Mouse (Mus musculus): Measurements from ENCODE around the gene Ugt1a1. TPM values are rescaled to one million over a fixed set of nuclear protein-coding genes. Genes with fewer than 3 reads are reported as not detected.
A peak's percentile ranks its signal among the peaks of the same experiment; 100 is the strongest.

The Ugt1a1 gene
- polyA plus RNA-seq, 1 experiment from 2014 or later: not detected

- H3K27ac ChIP-seq (ENCODE audit: low read depth, low read length): no peak overlapping the region
- H3K4me3 ChIP-seq (ENCODE audit: low read length): no peak overlapping the region
- H3K9me3 ChIP-seq (ENCODE audit: control insufficient read depth, low read length): peaks cover 98% of the 10 kb centered on the region
- H3K9ac ChIP-seq (ENCODE audit: low read depth, low read length): no peak overlapping the region
- H3K4me2 ChIP-seq (ENCODE audit: low read length): no peak overlapping the region
- no peaks in the 10 kb centered on the region for H3K36me3 ChIP-seq (ENCODE audit: control insufficient read depth, insufficient read depth, low read length)
- H3K27me3 ChIP-seq (replicated peaks; ENCODE audit: control insufficient read depth, insufficient read depth, low read length): no peaks in the 10 kb centered on the region
- ATAC-seq: no peak
- WGBS: 79% methylated on average over 6 of the region's 6 CpGs
- H3K4me1 ChIP-seq (ENCODE audit: control insufficient read depth, insufficient read depth, low read depth, low read length): no peaks in the 10 kb centered on the region
Measured at GRCm38 (mm10) chr1:88230981-88231802, 19.4 kb downstream of the Ugt1a1 start.

GRCm38 (mm10) chr1:88231803-88232499 is 20.2 kb downstream of the Ugt1a1 start:
- no peak overlapping the region for H3K27ac ChIP-seq (ENCODE audit: low read depth, low read length)
- WGBS: 71% methylated on average over 7 of the region's 7 CpGs
- no peaks in the 10 kb centered on the region for H3K27me3 ChIP-seq (replicated peaks; ENCODE audit: control insufficient read depth, insufficient read depth, low read length)
- H3K9ac ChIP-seq (ENCODE audit: low read depth, low read length): no peak overlapping the region
- H3K4me2 ChIP-seq (ENCODE audit: low read length): no peak overlapping the region
- no peak for ATAC-seq
- no peak overlapping the region for H3K4me3 ChIP-seq (ENCODE audit: low read length)
- H3K4me1 ChIP-seq (ENCODE audit: control insufficient read depth, insufficient read depth, low read depth, low read length): no peaks in the 10 kb centered on the region
- peaks cover 96% of the 10 kb centered on the region for H3K9me3 ChIP-seq (ENCODE audit: control insufficient read depth, low read length)
- no peaks in the 10 kb centered on the region for H3K36me3 ChIP-seq (ENCODE audit: control insufficient read depth, insufficient read depth, low read length)

GRCm38 (mm10) chr1:88232664-88233380 is 21.1 kb downstream of the Ugt1a1 start:
- H3K27me3 ChIP-seq (replicated peaks; ENCODE audit: control insufficient read depth, insufficient read depth, low read length): no peaks in the 10 kb centered on the region
- no peak overlapping the region for H3K4me2 ChIP-seq (ENCODE audit: low read length)
- no peaks in the 10 kb centered on the region for H3K36me3 ChIP-seq (ENCODE audit: control insufficient read depth, insufficient read depth, low read length)
- WGBS: 53% methylated on average over 3 of the region's 3 CpGs
- no peak overlapping the region for H3K9ac ChIP-seq (ENCODE audit: low read depth, low read length)
- H3K27ac ChIP-seq (ENCODE audit: low read depth, low read length): no peak overlapping the region
- H3K9me3 ChIP-seq (ENCODE audit: control insufficient read depth, low read length): peaks cover 97% of the 10 kb centered on the region
- no peak overlapping the region for H3K4me3 ChIP-seq (ENCODE audit: low read length)
- no peak for ATAC-seq
- H3K4me1 ChIP-seq (ENCODE audit: control insufficient read depth, insufficient read depth, low read depth, low read length): no peaks in the 10 kb centered on the region

- no peak for ATAC-seq
Measured at GRCm38 (mm10) chr1:88233421-88234247, 21.9 kb downstream of the Ugt1a1 start.

GRCm38 (mm10) chr1:88234248-88234610 is 22.5 kb downstream of the Ugt1a1 start:
- no peak overlapping the region for H3K4me3 ChIP-seq (ENCODE audit: low read length)
- H3K9me3 ChIP-seq (ENCODE audit: control insufficient read depth, low read length): peaks cover 97% of the 10 kb centered on the region
- ATAC-seq: no peak
- H3K27me3 ChIP-seq (replicated peaks; ENCODE audit: control insufficient read depth, insufficient read depth, low read length): no peaks in the 10 kb centered on the region
- no peak overlapping the region for H3K9ac ChIP-seq (ENCODE audit: low read depth, low read length)
- H3K4me2 ChIP-seq (ENCODE audit: low read length): no peak overlapping the region
- WGBS: 65% methylated on average over 4 of the region's 4 CpGs
- H3K27ac ChIP-seq (ENCODE audit: low read depth, low read length): no peak overlapping the region
- H3K36me3 ChIP-seq (ENCODE audit: control insufficient read depth, insufficient read depth, low read length): no peaks in the 10 kb centered on the region
- H3K4me1 ChIP-seq (ENCODE audit: control insufficient read depth, insufficient read depth, low read depth, low read length): no peaks in the 10 kb centered on the region

More at GRCm38 (mm10) chr1:88233421-88234247, 21.9 kb downstream of the Ugt1a1 start:
- peaks cover 97% of the 10 kb centered on the region for H3K9me3 ChIP-seq (ENCODE audit: control insufficient read depth, low read length)
- no peaks in the 10 kb centered on the region for H3K36me3 ChIP-seq (ENCODE audit: control insufficient read depth, insufficient read depth, low read length)
- no peak overlapping the region for H3K27ac ChIP-seq (ENCODE audit: low read depth, low read length)
- no peak overlapping the region for H3K4me2 ChIP-seq (ENCODE audit: low read length)
- no peak overlapping the region for H3K4me3 ChIP-seq (ENCODE audit: low read length)
- H3K9ac ChIP-seq (ENCODE audit: low read depth, low read length): no peak overlapping the region
- H3K4me1 ChIP-seq (ENCODE audit: control insufficient read depth, insufficient read depth, low read depth, low read length): no peaks in the 10 kb centered on the region
- H3K27me3 ChIP-seq (replicated peaks; ENCODE audit: control insufficient read depth, insufficient read depth, low read length): no peaks in the 10 kb centered on the region
- 70% methylated on average over 14 of the region's 14 CpGs for WGBS

- no peak overlapping the region for H3K4me2 ChIP-seq (ENCODE audit: low read length)
- ATAC-seq: no peak
- peaks cover 98% of the 10 kb centered on the region for H3K9me3 ChIP-seq (ENCODE audit: control insufficient read depth, low read length)
- H3K27ac ChIP-seq (ENCODE audit: low read depth, low read length): no peak overlapping the region
- no peak overlapping the region for H3K4me3 ChIP-seq (ENCODE audit: low read length)
- H3K4me1 ChIP-seq (ENCODE audit: control insufficient read depth, insufficient read depth, low read depth, low read length): no peaks in the 10 kb centered on the region
- no peaks in the 10 kb centered on the region for H3K36me3 ChIP-seq (ENCODE audit: control insufficient read depth, insufficient read depth, low read length)
- no peak overlapping the region for H3K9ac ChIP-seq (ENCODE audit: low read depth, low read length)
- H3K27me3 ChIP-seq (replicated peaks; ENCODE audit: control insufficient read depth, insufficient read depth, low read length): no peaks in the 10 kb centered on the region
- 42% methylated on average over 5 of the region's 5 CpGs for WGBS
Measured at GRCm38 (mm10) chr1:88234646-88235045, 22.9 kb downstream of the Ugt1a1 start.

- Histone ChIP-seq H3K27ac (ENCODE audit: low read depth, low read length) (no peak overlapping the region), H3K9me3 (ENCODE audit: control insufficient read depth, low read length) (peaks cover 98% of the 10 kb centered on the region), H3K27me3 (replicated peaks; ENCODE audit: control insufficient read depth, insufficient read depth, low read length) (no peaks in the 10 kb centered on the region), H3K4me1 (ENCODE audit: control insufficient read depth, insufficient read depth, low read depth, low read length) (no peaks in the 10 kb centered on the region), H3K9ac (ENCODE audit: low read depth, low read length) (no peak overlapping the region), H3K36me3 (ENCODE audit: control insufficient read depth, insufficient read depth, low read length) (no peaks in the 10 kb centered on the region), H3K4me2 (ENCODE audit: low read length) (no peak overlapping the region), H3K4me3 (ENCODE audit: low read length) (no peak overlapping the region)
- 0 out of 2 replicates have a peak, but pooled peaks have one; percentile 12 for ATAC-seq
- WGBS: 67% methylated on average over 11 of the region's 11 CpGs
Measured at GRCm38 (mm10) chr1:88235046-88235893, 23.5 kb downstream of the Ugt1a1 start.

GRCm38 (mm10) chr1:88235894-88236415 is 24.2 kb downstream of the Ugt1a1 start:
- H3K4me2 ChIP-seq (ENCODE audit: low read length): no peak overlapping the region
- no peak for ATAC-seq
- peaks cover 98% of the 10 kb centered on the region for H3K9me3 ChIP-seq (ENCODE audit: control insufficient read depth, low read length)
- no peak overlapping the region for H3K27ac ChIP-seq (ENCODE audit: low read depth, low read length)
- H3K27me3 ChIP-seq (replicated peaks; ENCODE audit: control insufficient read depth, insufficient read depth, low read length): no peaks in the 10 kb centered on the region
- no peaks in the 10 kb centered on the region for H3K4me1 ChIP-seq (ENCODE audit: control insufficient read depth, insufficient read depth, low read depth, low read length)
- 61% methylated on average over 4 of the region's 4 CpGs for WGBS
- no peaks in the 10 kb centered on the region for H3K36me3 ChIP-seq (ENCODE audit: control insufficient read depth, insufficient read depth, low read length)
- H3K4me3 ChIP-seq (ENCODE audit: low read length): no peak overlapping the region
- H3K9ac ChIP-seq (ENCODE audit: low read depth, low read length): no peak overlapping the region

All from hindbrain, embryonic 16.5 days (tissue).